Mouse (Mus musculus) embryo, embryonic 11 days (tissue): ENCODE measurements around the gene Sppl3.
"Not testable (repeated sequence)": the region's sequence is repeated elsewhere in the genome, so short reads cannot be mapped to it uniquely, and the experiment has no call there.

Source experiments
- DNase-seq: peaks from one replicate; pipeline ENCODE4 v3.0.0-alpha.2; 2015

Gene Sppl3

DNA sequence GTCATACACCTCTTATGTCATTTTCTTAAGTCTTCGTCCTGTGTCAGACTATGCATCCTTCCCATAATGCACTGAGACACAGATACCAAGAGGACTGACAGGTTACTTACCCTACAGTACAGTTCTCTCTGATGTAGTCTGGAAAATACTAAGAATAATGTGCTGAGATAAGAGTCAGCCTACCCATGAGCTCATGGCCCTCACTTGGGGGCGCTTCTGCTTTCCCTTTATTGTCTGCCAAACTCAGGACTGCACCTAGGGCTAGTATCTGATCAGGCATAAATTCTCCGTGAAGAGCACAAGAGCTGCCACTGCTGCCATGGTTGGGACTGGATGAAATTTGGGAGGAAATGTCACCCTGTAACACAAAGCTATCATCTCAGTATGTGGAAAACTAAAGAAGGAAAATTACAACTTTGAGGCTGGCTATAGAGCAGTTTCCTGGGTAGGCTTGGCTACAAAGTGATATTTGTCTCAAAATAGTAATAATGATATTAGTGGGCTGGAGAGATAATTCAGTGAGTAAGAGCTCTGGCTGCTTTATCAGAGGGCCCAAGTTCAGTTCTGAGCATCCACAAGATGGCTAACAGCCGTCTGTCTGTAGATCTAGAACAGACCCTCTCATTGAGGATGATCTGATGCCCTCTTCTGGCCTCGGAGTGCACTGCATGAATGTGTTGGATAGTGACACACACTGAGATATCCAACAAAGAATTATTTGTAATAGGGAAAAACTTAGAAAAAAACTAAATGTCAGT is 65.4 kb downstream of the Sppl3 start:
- DNase-seq = peak; percentile 62

DNA sequence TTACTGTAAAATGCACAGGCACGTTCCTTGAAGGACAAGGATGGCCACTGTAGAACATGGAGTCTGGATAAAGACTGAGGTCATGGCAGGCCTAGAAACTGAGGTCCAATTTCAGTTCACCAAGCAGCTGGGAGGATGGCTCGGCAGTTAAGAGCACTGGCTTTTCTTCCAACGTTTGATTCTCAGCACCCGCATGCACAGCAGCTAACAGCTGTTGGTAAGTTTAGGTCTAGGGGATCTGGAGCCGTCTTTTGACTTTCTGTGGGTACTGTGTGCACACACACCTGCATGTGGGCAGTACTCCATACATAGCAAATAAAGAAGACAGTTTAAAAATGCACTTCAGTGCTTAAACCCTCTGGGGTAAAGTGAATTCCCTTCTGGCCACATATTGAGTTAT is 70.7 kb downstream of the Sppl3 start:
- DNase-seq = no peak

DNA sequence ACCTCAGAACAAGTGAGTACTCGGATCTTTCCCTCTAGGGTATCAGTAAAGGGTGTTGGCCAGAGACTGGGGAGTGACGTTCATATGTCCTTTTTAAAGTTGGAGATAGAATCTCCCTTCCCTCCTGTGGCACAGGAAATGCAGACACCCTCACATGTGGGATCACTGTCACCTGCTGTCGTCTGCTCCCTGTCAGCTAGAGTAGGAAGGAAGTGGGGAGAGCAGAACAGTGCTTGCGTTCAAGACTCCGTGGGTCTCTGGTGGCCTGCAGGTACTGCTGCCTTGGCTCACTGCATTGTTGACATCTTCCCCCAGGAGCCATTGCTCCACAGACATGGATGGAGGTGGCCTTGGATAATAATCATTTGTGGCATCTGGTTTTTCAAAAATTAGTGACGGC is 72.6 kb downstream of the Sppl3 start:
- no peak for DNase-seq

DNA sequence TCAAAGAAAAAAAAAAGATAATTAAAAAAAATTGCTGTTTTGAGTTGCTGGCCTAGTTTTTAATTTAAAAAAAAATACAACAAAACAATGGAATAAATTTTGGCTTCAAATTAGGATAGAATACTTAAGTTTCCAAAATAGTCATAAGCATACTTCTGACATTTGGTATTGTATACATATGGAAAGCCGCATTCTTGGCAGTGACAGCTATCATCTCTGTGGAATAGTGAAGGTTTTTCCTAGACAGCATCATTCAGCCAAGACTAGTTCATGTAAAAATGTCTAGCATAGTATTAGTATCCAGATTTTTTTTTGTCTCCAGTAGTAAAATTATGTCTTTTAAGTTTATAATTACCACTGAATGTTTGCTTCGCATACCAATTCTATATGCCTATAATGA is 74.7 kb downstream of the Sppl3 start:
- DNase-seq = no peak

DNA sequence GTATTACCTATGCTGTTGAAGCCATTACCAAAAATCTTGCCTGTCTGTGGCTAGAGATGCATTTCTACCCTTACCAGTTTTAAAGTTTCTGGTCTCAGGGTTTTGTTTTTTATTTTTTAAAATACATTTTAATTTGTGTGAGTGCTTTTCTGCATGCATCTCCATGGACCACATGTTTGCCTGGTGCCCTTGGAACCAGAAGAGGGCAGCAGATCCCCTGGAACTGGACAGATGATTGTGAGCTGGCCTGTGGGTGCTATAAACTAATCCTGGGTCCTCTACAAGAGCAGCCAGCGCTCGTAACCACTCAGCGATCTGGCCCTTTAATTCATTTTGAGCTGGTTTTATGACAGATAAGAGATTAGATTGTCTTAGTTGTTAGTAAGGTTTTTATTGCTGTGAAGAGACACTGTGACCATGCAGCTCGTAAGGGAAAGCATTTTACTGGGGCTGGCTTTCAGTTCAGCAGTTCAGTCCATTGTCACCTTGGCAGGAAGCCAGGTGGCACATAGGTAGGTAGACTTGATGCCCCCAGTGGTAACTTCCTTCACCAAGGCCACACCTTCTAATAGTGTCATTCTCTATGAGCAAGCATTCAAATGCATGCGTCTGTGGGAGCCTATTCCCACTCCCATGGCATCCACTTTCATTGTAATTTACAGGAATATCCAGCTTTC is 78.8 kb downstream of the Sppl3 start:
- DNase-seq = no peak

DNA sequence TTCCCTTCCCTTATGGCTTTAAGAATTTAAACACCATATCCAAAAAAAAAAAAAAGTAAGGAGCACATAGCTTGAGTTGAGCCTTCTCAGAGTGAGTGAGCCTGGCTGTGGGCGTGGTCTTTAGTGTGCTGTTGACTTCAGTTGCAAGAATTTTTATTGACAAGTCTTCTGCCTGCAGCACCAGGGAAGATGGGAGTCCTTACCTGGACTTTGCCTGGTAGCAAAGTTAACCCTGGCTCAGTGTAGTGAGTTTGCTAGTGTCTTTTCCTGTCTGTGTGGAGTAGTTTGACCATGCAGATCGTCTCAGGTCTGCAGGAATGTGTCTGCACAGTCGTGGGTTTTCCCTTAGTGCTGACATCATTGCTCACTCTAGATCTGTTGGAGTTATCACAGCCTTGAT is 80.1 kb downstream of the Sppl3 start:
- no peak for DNase-seq

DNA sequence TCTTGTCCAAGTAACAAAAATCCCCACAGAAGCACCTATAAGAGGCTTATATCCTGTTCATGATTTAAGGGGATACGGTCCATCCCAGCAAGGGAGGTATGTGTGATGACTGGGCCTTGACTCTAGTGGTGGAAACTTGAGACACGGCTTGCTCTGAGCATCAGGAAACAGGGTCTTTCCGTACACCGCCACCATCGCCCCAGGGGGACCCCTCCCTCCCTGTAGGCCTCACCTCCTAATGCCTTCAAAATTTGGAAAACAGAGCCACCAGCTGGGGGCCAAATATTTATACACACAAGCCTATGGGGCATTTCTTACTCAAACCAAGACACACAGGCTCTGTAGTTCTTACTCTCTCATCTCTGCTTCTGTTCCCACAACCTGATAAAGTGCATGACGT is 80.8 kb downstream of the Sppl3 start:
- DNase-seq = no peak

DNA sequence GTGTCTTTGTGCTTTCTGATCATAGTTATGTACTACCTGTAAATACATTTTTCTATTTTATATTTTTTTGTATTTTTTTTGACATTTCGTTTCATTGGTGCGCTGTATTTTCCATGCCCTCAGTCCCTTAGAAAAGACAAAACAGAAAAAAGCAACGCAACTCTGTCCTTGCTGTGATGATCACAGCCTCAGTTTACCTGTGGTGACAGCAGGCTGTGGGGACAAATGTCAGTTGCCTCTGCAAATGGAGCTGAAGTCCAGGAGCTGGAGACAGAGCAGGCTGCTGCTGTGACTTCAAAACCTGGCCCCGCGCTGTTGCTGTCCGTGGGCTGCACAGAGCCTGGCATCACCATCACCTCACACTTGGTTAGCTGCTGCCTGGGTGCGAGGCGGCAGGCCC is 87.3 kb downstream of the Sppl3 start, which contains the start of gene Gm10401:
Gm10401 (minus strand) TSS at position 101 of the 400 bp plus-strand sequence.
- no peak for DNase-seq

DNA sequence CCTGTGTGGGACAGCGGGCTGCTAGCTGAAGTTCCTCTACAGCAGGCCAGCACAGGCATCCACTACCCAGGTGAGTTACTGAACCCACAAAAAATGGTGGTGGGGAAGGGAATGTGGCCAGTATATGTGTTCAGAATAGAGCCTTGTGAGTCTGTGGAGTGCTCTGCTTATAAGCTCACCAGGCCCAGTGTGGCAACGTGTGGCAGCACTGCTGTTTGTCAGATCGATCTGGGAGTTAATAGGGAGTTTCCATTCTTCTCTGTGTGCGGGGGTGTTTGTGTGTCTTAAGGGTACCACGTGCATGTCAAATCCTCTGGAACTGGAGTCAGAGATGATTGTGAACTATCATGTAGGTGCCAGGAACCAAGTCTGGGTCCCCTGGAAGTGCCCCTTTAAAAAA is 88.6 kb downstream of the Sppl3 start:
- no peak for DNase-seq

DNA sequence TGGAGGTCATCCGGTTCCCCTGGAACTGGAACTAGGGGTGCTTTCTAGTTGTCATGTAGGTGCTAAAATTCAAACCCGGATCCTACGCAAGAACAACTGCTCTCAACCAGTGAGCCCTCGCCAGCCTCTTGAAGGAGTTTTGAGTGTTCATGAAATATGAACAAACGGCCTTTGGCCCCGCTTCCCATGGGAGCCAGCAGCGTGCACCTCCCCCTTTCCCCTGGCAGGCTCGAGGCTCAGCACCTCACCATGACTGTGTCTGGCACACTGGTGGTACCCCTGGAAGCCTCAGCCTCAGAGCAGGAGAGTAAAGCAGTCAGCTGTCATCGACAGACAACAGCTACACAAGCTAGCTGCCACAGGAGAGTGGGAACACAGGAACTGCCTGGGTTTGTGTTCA is 89.1 kb downstream of the Sppl3 start:
- DNase-seq = no peak

DNA sequence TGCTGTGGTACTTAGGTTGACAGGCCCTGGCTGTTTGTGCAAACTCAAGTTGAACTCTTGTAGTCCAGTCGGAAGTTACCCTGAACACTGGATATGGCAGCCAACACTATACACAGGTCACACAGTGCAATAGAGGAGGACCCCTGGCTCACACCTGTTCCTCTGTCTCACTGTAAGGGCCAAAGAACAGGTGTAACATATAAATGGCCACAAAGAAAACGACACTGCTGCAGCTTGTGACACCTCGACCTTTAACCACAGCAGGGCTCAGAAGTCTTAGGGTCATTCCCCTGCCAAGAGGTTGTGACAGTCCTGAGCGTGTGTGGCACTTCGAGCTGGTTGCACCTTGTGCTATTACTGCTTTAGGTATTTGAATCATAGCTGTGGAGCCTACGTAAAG is 89.5 kb downstream of the Sppl3 start:
- DNase-seq = no peak

DNA sequence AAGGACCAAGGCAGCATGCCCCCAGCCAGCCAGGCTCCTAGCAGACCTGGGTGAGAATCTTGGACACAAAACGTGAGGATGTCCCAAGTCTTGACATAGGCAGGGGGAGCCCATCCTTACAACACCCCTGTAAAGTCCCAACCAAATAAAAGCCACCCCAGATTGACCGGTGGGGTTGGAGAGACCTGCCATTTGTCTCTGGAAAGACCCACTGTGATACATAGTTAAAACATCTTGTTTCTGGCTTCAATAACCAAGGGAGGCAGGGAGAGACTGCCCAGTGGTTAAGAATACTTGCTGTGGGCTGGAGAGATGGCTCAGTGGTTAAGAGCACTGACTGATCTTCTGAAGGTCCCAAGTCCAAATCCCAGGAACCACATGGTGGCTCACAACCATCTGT is 91.3 kb downstream of the Sppl3 start:
- no peak for DNase-seq

DNA sequence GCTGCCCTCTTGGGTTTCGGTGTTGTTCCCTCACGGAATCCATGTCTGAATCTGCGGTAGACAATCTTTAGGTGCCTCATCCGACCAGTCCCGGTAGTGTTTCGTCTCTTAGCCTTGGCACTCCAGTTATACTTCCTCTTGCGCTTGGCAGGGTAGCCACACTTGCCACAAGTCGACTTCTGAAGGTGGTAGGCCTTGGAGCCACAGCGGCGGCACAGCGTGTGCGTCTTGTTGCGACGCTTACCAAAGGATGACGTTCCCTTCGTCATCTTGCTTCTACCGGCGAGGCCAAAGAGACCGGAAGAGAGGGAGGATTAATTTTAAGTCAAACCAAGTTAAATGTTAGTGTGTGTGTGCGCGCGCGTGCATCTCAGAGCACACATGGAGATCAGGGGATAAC is 92.3 kb downstream of the Sppl3 start:
- DNase-seq = not testable (repeated sequence)

DNA sequence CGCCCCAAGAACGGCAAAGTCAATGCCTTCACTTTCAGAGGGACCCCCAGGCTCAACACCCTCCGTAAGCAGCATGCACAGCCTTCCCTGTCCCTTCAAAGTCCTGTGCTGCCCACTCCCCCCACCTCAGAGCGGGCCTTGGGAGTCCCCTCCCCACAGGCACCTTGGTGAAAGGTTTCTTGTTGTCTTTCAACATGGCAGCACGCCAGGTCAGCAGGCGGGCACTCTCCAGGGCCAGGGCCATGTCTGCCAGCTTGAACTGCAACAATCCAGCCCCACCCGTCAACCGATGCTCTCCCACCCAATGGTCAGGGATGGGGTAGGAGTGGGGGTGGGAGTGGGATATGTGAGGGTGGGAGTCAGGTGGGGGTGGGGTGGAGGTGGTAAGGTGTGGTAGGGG is 100.2 kb downstream of the Sppl3 start:
- DNase-seq = no peak

DNA sequence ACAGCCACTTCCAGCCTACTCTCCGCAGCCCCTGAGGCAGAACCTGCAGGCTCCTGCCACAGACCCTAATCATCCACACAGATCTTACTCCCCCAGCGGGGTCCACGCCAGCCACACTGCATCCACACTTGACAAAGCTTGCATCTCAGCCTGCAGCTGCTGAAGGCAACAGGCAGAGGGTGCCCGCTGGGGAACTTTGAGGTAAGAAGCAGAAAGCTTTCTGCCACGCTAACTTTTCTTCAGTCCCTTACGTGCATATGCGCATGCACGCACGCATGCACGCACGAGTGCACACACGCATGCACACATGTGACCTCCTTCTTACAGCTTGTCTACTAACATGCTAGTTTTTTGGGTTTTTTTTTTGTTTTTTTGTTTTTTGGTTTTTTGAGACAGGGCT is 102.3 kb downstream of the Sppl3 start:
- no peak for DNase-seq

DNA sequence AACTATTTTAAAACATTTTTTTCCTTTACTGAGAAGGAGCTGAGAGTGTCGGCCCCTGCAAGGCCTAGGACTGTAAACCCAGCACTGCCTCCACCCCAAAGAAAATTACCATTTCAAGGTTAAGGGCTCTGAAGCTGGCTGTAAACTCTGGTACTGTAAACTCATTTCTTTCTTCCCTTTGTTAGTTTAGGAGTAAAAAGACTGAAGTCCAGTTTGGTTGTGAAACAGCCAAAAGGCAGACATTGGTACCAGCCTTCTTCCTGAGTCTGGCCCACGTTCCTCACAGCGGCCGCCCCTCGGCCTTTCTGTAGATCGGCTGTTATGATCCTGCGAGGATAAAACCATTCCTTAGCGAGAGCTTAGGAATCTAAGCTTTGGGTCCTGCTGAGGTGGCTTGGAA is 103.6 kb downstream of the Sppl3 start:
- no peak for DNase-seq

DNA sequence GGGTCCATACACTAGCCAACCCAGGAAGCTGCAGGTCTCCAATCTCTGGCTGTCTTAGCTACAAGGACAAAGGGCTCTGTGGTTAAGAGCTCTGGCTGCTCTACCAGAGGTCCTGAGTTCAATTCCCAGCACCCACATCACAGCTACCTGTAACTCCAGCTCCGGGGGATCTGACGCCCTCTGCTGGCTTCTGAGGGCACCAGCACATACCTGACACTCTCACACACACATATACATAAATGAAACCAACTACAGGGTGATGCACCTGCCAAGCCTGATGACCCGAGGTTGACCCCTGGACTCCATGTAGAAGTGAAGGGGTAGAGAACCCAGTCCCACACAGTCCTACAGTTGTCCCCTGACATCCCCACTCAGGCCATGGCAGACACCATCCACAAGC is 105.5 kb downstream of the Sppl3 start:
- no peak for DNase-seq

DNA sequence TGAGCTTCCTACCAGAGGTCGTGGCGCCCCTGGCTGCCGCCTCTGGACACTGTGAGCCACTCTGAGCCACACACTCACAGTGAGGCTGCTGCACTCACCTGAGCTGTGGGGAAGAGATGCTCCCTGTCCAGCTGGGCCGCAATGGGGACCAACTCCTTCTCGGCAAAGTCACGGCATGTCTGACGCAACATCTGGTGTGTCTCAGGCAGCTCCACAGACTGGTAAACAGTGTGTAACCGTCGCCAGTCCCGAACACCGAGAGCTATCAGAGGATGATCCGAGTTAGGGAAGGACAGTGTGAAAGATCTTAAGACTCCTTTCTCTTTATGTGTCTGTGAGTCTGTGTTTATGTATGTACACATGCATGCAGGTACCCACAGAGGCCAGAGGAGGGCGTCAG is 106.5 kb downstream of the Sppl3 start:
- no peak for DNase-seq

DNA sequence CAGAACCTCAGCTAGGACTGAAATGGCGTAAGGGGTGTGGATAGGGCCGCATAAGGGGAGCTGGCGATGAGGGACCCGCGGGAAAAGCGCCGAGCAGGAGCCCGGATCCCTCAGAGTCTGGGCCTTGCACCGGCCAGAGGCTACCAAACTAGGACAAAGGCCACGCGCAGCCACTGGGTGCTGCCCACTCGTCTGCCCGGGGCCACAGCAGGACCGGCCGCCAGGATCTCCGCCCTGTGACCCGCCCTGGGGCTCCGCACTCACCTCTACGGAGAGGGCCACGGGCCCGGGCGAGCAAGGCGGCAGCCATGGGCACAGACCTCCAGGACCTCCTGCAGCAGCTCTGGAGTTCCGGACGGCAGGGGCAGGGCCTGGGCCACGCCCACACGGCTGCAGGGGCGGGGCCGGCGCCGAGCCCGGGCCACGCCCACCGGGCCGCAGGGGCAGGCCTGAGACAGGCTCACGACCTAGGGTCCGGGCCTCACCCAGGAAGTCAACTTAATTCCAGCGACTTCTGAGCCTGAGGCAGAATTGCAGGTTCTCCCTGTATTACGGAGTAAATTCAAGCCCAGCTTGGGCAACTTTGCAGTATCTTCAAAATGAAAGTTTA is 108.1 kb downstream of the Sppl3 start, which contains the start of gene Acads:
Acads (minus strand) TSS at position 386 of the 610 bp plus-strand sequence.
- peak; percentile 91 for DNase-seq

DNA sequence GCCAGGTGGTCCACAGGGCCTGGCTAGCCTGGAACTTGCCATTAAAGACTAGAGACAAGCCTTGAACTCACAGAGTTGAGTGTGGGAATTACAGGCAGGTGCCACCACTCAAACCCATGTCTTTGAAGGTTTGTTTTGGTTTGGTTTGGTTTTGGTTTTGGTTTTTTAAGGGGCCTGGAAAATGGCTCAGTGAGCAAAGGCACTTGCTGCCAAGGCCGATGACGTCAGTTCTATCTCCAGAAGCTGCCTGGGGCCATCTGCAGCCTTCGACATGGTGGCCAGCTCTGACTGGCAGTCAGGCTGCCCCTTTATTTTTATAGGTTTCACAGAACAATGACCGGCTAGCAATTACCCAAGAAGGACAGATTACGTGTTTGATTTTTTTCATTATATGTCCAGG is 110.0 kb downstream of the Sppl3 start:
- no peak for DNase-seq

DNA sequence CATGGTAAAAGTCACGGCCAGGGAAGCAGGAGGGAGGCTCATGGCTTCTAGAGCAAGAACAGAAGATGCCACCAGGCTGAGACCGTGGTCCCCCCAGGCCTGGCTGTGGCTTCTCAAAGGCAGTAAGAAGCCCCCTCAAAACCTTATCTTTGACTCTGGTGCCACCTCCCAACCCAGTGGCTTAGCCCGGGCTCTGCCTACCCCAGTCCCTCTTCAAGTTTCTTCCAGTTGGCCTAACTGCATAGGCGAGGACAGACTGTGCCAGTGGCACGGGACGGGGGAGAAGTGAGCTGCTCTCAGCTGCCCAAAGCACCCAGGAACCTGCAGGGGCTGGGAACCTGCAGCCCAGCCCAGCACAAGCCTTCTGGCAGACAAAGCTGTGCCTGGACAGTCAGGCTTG is 113.8 kb downstream of the Sppl3 start:
- no peak for DNase-seq

DNA sequence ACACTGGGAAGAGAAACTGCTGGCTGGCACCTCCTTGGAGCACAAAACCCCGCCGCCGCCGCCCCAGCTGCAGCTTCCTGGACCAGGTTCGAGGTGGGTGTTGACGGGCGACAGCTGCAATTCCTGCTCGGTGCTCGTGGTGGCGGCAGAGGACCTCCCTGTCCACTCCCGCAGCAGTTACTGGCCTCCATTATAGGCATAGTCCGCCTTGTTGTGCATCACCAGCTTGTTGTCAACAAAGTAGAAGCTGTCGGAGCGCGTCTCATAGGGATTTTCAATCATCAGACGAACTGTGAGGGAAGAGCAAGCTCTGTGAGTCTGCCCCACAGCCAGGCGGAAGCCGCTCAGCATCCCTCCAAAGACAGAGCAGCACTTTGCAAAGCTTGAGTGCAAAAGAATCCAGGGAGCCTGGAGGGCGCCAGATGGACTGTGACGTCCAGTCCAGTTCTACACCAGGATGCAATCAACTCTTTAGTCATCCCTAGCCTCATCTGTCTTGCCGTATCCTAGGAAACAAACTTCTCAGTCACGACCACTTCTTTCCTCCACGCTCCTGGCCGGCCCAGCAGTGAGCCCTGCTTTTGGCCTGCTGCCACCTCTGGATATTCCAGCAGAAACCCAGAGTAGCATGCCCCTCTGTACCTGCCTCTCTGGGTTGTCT is 114.4 kb downstream of the Sppl3 start:
- DNase-seq = peak; percentile 84

DNA sequence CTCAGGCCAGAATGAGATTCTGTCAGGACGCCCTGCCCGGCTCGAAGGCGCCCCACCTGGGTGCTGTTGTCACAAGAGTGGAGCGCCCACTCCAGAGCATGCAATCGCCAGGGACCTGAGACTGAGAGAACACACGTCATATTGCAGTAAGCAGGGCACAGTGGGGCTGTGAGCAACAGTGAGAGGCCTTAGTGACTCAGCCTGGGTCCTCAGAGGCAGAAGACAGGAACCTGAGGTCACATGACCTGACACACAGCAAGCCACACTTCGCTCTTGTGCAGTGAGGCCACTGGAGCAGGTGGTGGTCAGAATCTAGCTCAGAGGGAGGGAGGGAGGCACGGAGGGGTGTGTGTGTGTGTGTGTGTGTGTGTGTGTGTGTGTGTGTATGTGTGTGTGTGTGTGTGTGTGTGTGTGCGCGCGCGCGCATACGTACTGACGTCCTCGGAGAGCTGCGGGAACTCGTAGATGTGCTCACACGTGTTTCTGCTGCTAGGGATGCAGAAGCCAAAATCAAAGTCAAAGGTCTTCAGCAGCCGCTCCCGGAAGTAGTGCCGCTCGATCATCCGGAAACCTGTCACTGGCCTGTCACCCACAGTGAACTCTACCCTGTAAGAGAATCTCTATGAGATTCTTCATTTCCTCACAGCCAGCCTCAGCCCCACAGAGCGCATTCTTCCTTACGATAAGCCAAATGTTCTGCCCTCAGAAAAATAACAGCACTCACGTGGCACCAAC is 115.8 kb downstream of the Sppl3 start:
- no peak for DNase-seq
